Mouse (Mus musculus) bone marrow, adult 2 months (tissue): Measurements from ENCODE around the gene Hoxc6. TPM values are rescaled to one million over a fixed set of nuclear protein-coding genes. Genes with fewer than 3 reads are reported as not detected.

Experiments
- H3K27ac ChIP-seq: fragments of 200-500 bp; 2 replicates; pipeline ENCODE4 v1.5.1; 2012; ENCODE audit warnings: low read depth, mild to moderate bottlenecking, control low read depth, inconsistent platforms, low read length; ENCODE audit not compliant: control insufficient read depth, poor library complexity, insufficient read depth
- H3K4me1 ChIP-seq: fragments of 200-500 bp; 2 replicates; pipeline ENCODE4 v1.6.1; 2011; ENCODE audit warnings: low read length; ENCODE audit not compliant: control insufficient read depth, insufficient read depth
- H3K4me3 ChIP-seq: fragments of 200-500 bp; replicated peaks from 2 replicates; pipeline ENCODE3; 2011; ENCODE audit warnings: mild to moderate bottlenecking, low read depth, low read length, control low read depth; ENCODE audit not compliant: control insufficient read depth
- CTCF ChIP-seq: fragments of 200-500 bp; IDR thresholded peaks from 2 replicates; pipeline ENCODE4 v1.5.1; 2011; ENCODE audit warnings: low read length, control low read depth; ENCODE audit not compliant: control insufficient read depth, insufficient read depth
- POLR2A ChIP-seq: fragments of 200-500 bp; IDR thresholded peaks from 2 replicates; pipeline ENCODE4 v1.6.1; 2011; ENCODE audit warnings: low read depth, mild to moderate bottlenecking, control low read depth, low read length, borderline replicate concordance; ENCODE audit not compliant: control insufficient read depth
- WGBS: fragments of 180-500 bp; shearing (Covaris S2); methylation state at CpG from one replicate; pipeline ENCODE4 v1.1.7; 2018; 5-methylcytosine and 5-hydroxymethylcytosine counted together
- polyA plus RNA-seq: library from polyadenylated mRNA; stranded (reverse); fragments of >200 nt; gene quantifications from 2 replicates; pipeline ENCODE4 v1.2.4, GENCODE M21; 2011; ENCODE audit warnings: low replicate concordance; ENCODE audit not compliant: missing spikeins, insufficient read depth, insufficient read length

The Hoxc6 gene
- polyA plus RNA-seq, 1 experiment: 2.4 TPM

- H3K4me1 ChIP-seq: no peaks in the 10 kb centered on the region
- H3K27ac ChIP-seq: no peak overlapping the region
- 8% methylated on average over 7 of the region's 7 CpGs for WGBS
- TF ChIP-seq CTCF (no peak), POLR2A (no peak)
- H3K4me3 ChIP-seq: no peak overlapping the region
These were observed 6.3 kb upstream of the Hoxc6 start for GRCm38 (mm10) chr15:102991782-102992181.

GRCm38 (mm10) chr15:102992206-102992605, 5.9 kb upstream of the Hoxc6 start:
- 5% methylated on average over 11 of the region's 11 CpGs for WGBS
- H3K4me3 ChIP-seq: no peak overlapping the region
- H3K27ac ChIP-seq: no peak overlapping the region
- TF ChIP-seq CTCF: no peak
- TF ChIP-seq POLR2A: no peak
- no peaks in the 10 kb centered on the region for H3K4me1 ChIP-seq

DNA sequence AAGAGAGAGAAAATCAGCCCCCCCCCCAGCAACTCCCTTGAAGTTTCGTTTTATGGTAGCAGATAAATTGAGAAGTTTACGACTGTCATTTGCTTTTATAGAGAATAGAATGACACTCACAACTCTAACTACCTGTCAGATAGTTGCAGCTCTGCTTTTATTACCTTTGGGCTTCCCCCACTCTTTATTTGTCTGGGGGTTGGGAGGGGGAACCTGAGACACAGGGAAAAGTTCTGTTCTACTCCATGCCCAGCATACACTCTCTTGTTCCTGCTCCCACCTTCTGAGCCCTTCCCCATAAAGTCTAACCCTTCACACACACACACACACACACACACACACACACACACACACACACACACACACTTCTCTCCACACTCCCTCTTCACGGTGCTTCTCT, 5.2 kb upstream of the Hoxc6 start:
- TF ChIP-seq CTCF: no peak
- TF ChIP-seq POLR2A: no peak
- no peak overlapping the region for H3K27ac ChIP-seq
- 13% methylated on average over 3 of the region's 3 CpGs for WGBS
- no peaks in the 10 kb centered on the region for H3K4me1 ChIP-seq
- no peak overlapping the region for H3K4me3 ChIP-seq

GRCm38 (mm10) chr15:102996548-102996947, 1.5 kb upstream of the Hoxc6 start:
- Histone ChIP-seq H3K4me1 (no peaks in the 10 kb centered on the region), H3K27ac (no peak overlapping the region), H3K4me3 (no peak overlapping the region)
- TF ChIP-seq POLR2A: no peak
- no peak for TF ChIP-seq CTCF
- 3% methylated on average over 9 of the region's 9 CpGs for WGBS

GRCm38 (mm10) chr15:102997431-102997830, 626 bp upstream of the Hoxc6 start:
- Histone ChIP-seq H3K27ac (no peak overlapping the region), H3K4me3 (no peak overlapping the region), H3K4me1 (no peaks in the 10 kb centered on the region)
- WGBS: 18% methylated on average over 3 of the region's 3 CpGs
- TF ChIP-seq POLR2A: no peak
- no peak for TF ChIP-seq CTCF

DNA sequence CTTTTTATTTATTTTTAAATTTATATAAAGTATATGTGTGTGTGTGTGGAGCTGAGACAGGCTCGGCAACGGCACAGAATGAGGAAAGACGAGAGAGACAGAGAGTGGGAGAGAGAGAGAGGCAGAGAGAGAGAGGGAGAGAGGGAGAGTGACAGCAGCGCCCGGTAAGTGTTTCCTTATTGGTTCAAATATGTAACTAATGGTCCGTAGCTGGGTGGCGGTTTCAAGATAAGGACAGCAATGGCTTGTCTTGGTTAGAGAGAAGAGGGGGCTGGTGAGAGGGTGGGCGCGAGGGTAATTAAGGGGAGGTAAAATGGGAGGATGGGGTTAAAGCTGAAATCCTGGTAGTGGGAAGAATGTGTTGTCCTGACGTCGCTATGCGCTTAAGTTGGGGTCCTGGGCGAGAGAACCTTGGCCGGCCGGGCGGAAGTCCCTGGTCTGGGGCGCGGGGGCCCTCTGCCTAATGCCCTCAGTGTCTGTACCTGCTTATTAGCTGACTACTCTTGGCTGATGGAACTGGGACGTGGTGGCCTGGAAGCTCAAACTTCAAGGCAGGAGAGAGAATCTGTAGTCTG, 638 bp downstream of the Hoxc6 start:
- Histone ChIP-seq H3K27ac (no peak overlapping the region), H3K4me1 (no peaks in the 10 kb centered on the region), H3K4me3 (no peak overlapping the region)
- no peak for TF ChIP-seq POLR2A
- TF ChIP-seq CTCF: no peak
- 2% methylated on average over 19 of the region's 19 CpGs for WGBS

DNA sequence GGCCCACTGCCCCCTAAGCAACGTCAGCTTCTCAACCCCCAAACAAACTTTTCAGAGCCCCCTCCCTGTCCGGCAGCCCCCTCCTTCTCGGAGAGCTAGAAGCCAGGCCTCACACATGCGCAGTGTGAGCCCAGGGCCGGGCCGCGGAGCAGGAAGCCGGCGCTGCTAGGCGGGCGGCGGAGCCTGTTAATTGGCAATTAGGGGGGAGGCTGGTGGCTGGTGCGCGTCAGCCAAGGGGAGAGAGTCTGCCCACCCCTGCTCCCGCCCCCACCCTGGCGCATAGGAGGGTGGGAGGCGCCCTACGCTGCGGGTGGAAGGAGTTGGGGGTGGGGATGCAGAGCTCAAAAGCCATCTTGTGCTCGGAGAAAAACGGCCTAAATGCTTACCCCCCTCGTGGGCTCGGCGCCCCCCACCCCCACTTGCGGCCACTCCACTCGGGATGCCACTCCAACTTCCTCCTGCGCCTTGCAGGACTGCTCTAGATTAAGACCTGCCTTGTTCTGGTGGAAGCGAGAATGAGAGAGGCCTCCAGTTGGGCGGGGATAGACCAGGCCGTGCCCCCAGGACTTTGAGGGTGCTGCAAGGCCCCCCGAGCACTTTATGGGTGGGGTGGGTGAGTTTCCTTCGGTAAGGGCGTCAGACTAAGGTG, 1.2 kb downstream of the Hoxc6 start:
- TF ChIP-seq POLR2A (no peak), CTCF (no peak)
- Histone ChIP-seq H3K4me3 (no peak overlapping the region), H3K4me1 (no peaks in the 10 kb centered on the region), H3K27ac (no peak overlapping the region)
- WGBS: 3% methylated on average over 33 of the region's 33 CpGs

DNA sequence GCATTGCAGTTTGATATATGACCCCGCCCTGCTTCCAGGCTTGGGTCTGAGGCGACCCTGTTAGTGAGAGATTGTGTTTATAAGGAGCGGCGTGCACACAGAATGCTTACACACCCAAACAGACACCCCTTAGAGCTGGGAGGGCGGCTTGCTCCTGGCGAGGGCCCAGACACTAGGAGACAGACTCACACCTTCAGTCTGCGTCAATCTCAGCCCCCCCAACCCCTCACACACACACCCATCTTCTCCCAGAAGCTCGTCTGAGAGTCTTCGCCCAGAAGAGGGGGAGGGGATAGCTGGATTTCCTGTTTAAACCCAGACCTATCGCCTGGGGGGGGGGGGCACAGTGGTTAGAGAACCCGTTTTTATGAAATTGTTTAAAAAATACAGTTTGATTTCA, 1.9 kb downstream of the Hoxc6 start:
- no peaks in the 10 kb centered on the region for H3K4me1 ChIP-seq
- 24% methylated on average over 11 of the region's 11 CpGs for WGBS
- no peak overlapping the region for H3K4me3 ChIP-seq

More for the DNA sequence above, 1.9 kb downstream of the Hoxc6 start:
- H3K27ac ChIP-seq: no peak overlapping the region
- TF ChIP-seq POLR2A (no peak), CTCF (no peak)
